10 mouse cellular contexts compared by ENCODE assay signal in the genomic region with DNA sequence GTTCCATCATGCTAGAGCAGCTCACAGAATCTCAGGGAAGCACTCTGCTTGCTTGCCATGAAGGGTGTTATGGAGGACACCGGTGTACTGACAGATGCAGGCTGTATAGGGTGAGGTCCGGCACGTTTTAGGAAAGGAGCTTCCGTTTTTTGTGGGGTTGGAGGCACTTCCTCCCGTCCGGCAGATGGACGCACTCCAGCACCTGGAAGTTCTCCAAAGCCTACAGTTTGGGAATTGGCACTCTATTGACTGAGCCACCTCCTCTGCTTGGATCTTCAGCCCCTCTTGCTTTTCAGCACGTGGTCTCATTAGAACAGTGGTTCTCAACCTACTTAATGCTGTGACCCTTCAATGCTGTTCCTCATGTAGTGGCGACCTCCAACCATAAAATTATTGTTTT.
"Had no signal": no experiment of that assay in that cellular context is flagged by ENCODE, and none has a peak within 500 bp of the region (broad histone marks: within the 10 kb centered on the region; RNA-seq: fewer than 3 reads in every experiment).

No protein-coding gene starts in this region.

- H3K27ac ChIP-seq: kidney, embryonic 15.5 days; limb, embryonic 15.5 days; liver, embryonic 12.5 days; midbrain, embryonic 12.5 days had no signal

- H3K9me3 ChIP-seq: kidney, embryonic 15.5 days; limb, embryonic 15.5 days; midbrain, embryonic 12.5 days had no signal

- H3K36me3 ChIP-seq: kidney, embryonic 15.5 days; limb, embryonic 15.5 days; liver, embryonic 12.5 days; midbrain, embryonic 12.5 days had no signal

- H3K4me1 ChIP-seq: limb, embryonic 15.5 days; liver, embryonic 12.5 days; midbrain, embryonic 12.5 days had no signal

- H3K27me3 ChIP-seq: kidney, embryonic 15.5 days; limb, embryonic 15.5 days; liver, embryonic 12.5 days; midbrain, embryonic 12.5 days had no signal

- H3K4me3 ChIP-seq: kidney, embryonic 15.5 days; limb, embryonic 15.5 days; liver, embryonic 12.5 days; midbrain, embryonic 12.5 days had no signal

- DNase-seq: kidney, postnatal 14 days; lung, embryonic 14.5 days; lung, postnatal 10 days; lung, postnatal 4 days; right cerebral cortex, postnatal 14 days; thymus, postnatal 36 days had no signal
